Mouse (Mus musculus) left cerebral cortex, postnatal 10 days (tissue): ENCODE measurements around the gene Dnajb4. TPM values are rescaled to one million over a fixed set of nuclear protein-coding genes. Genes with fewer than 3 reads are reported as not detected.
"Not testable (repeated sequence)": the region's sequence is repeated elsewhere in the genome, so short reads cannot be mapped to it uniquely, and the experiment has no call there.

Source experiments
- DNase-seq, 2 experiments: peaks; one replicate each; pipeline ENCODE4 v3.0.0; 2021 to 2022; ENCODE audit warnings: low spot score in 2 of 2, mixed read lengths in 1 of 2; ENCODE audit errors: extremely low spot score in 1 of 2
- intact Hi-C: fragments of 180-260 bp; cut with DNase I; formaldehyde crosslinking; loops from one replicate; pipeline ENCODE4 v1.15.1; 2025
- total RNA-seq, 2 experiments: library from RNA; stranded (reverse); gene quantifications; 2 replicates each; pipeline ENCODE4 v1.2.3; 2021

Gene Dnajb4
- total RNA-seq, 2 experiments from 2014 or later: 47.4 to 51.2 TPM

DNA sequence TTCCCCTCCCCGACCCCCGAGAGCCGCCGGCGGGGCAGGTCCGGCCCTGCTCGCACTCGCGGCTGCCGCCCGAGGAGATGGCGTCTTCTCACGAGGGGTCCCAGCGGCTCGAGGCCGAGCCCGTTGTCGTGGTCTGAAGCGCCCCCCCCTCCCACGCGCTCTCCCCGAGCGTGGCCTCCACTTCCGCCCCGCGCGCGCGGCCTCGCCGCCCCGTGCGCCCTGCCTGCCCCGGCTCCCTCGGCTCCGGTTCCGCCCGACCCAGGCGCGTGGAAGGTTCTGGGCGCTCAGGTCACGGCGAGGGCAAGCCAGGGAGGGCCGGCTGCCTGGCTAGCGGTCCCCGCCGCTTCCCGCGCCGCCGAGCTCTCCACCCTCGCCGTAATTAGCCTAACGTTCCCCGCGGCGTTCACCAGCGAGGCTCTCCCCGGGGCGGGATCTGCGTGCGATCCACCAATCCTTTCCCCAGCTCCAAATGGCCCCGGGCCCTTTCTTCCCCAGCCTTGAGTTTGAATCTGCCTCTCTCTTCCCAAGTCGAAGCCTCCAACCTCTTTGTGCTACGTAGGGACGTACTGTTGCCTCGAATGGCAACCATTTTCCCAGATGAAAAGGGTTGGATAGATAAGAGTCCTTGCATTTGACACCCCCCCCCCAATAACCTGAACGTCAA, 758 bp upstream of the Dnajb4 start:
- DNase-seq: peak; percentile 52 to 84
- intact Hi-C loops: loop anchor here (5.0 kb wide), 1 partner anchor 99 kb away; no protein-coding TSS in a partner anchor

DNA sequence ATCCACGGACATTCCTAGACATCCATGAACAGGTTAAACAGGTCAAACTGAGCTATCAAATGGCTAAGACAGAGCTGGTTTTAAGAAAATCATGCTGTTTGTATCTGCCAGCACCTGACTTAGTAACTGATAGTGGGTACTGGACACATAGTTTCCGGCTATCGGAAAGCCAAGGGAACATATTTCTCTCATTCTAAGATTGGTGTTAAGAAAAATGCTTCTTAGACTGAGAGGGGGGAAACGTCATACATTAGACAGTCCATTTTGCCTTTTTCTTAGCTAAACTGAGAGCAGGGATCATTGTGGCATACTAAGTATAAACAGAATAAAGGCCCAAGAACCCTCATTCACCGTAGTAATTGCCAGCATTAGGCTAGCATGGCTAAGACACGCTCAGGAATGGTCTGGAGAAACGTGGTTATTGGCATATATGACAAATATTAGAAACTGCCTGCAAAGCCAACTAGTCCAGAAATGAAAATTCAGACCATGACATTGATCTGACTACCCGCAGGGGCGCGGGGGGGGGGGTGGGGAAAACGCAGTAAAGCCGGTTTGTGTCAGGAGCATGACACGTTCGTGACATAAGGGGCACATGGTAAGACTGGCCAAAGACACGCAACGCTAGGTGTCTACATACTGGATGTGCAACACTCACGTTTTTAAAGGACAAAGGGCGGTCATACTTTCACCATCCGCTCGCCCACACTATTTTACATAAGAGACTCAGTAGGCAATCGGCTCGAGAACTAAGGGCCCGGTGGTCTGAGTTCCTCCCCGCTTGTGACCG, 730 bp downstream of the Dnajb4 start:
- DNase-seq: no peak
- intact Hi-C loops: no loop called here

DNA sequence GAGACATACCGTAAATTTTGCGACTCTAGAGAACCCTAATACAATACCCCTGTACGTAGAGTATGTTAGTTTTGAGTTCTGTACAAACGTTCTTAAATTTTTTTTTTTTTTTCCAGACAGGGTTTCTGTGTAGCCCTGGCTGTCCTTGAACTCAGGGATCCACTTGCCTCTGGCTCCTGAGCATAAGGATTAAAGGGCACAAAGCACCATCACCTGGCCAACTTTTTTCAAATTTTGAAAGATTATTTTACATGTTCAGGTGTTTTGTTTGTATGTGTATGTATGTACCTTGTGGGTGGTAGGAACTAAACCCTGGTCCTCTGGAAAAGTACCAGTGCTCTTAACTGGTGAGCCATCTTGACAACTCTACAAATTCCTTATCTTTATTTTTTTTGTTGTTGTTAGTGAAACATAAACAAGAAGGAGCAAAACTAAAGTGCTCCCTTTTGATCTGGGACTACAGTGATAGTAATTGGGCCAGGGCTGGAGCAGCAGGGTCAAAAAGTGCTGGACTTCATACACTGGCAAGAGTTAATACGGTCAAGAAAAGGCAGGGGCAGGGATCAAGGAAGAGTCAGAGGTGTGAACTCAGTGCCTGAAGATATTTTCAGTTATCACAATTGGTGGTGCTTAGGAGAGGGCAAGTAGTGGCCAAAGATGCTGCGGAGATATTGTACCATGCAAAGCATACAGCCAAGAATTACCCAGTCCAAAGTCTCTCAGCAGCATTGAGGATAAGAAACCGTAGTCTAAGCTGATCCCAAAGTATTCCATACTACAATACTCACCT, 1.8 kb downstream of the Dnajb4 start:
- no peak for DNase-seq
- intact Hi-C loops: no loop called here

DNA sequence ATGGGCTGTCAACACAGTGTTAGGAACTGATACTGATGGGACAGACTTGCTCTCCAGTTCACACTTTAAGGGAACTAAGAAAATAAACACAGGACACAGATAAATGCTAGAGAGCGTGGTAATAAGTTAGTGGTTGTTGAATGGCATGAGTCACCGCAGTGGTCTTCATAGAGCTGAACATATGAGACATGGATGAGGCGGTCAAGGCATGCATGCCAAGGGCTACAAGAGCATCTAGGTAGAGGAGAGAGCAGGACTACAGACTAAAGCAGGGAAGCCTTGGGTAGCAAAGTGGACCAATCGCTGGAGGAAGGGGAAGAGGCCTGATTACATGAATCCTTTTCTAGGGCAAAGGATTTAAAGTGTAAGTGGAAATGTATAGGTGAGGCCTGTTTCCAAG, 2.9 kb downstream of the Dnajb4 start:
- DNase-seq: no peak
- intact Hi-C loops: no loop called here

DNA sequence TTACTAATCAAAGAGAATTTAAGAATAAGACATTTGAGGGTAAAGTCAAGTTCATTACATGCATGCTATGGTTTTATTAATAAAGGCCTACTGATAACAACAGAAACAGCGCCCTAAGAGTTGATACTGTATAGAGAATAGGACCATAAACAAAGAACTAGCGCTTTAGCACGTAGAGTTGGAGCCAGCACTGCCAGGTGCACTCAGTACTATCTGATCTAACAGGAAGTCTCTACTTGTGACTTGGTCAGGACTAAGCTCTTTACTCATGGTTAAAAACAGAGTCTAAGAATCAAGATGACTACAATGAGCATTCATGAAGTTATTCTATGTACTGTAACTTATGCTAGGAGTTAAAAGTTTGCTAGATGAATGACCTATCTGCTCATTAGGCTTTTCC, 5.5 kb downstream of the Dnajb4 start:
- intact Hi-C loops: no loop called here
- DNase-seq: no peak

DNA sequence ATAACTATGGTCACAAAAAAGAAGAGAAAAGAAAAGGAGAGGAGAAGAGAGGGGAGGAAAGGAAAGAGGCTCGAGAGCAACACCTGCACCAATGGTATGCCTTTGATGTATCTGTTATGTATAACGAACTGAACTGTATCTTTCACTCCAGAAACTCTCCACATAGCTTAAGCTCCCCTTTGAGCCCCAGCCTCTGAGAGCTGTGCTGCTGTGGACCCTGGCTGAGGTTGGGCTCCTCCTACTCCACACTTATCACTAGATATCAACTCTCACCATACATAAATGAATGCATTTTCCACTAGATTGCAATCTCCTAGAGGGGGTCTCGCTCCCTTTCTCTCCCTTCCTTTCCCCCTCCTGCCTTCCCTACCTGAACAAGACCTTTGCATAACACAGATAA, 6.1 kb downstream of the Dnajb4 start:
- DNase-seq: no peak
- intact Hi-C loops: no loop called here

DNA sequence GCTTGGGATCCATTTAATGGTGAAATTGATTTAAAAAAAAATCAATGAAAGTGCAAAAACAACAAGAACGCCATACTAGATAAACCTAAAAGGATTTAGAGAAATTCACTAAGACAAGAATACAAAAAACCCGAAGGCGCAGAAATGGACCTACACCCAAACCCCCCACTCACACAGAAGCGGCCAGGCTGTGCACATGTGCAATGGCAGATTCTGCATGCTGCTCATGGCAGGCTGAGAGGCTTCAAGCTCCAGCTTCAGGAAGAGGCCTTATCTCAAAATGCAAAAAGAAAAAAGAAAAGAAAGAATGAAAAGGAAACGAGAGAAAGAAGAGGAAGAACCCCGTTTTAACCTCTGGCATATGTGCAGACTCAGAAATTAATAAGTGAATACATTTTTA, 6.7 kb downstream of the Dnajb4 start:
- intact Hi-C loops: no loop called here
- no peak for DNase-seq

DNA sequence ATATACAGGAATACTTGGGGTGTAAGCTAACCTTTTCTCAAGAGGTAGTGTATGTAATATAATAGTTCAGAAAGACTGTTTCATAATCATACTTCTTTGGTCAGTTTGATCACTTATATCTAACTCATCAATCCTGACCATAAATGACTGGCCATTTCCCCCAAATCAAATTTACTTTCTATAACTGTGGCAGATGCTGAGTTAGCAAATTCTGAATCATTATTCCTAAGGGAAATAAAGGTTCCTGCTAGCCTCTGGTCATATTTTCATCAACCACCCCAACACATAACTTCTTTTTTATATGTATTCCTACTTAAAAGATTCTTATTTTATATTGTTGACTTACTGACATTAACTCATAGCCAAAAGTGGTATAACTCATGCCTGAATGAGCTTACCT, 7.2 kb downstream of the Dnajb4 start:
- intact Hi-C loops: no loop called here
- DNase-seq: no peak

DNA sequence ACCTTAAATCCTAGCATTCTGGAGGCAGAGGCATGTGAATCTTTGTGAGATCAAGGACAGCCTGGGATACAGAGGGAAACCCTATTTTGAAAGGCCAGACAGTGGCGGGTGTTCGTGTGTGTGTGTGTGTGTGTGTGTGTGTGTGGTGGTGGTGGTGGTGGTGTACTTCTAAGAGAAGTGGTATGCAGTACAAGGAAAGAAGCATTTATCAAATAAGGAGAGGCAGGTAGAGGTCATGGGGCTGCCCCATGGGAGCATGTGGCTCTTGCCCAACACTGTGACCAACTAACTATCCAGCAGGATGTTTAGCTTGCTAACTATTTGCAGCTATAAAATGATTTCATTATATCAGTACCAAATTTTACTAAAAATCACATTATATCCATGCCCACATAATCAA, 8.5 kb downstream of the Dnajb4 start:
- DNase-seq: no peak
- intact Hi-C loops: no loop called here

DNA sequence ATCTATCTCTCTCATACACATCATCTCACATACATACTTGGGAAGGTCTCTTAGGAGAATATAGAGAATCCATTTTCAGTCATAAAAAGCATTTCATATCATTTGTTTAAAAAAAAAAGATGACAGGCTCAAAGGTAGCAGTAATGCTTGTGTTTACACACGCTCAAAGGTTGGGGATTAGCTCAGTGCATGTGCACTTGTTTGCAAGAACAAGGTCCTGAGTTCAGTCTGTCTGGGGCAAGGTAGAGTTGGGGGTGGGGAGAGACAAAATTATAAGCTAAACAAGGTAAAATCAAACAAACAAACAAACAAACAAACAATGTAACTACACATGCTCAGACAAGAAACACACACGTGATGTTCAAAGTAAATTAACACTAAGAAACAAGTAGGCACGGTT, 8.9 kb downstream of the Dnajb4 start:
- no peak for DNase-seq
- intact Hi-C loops: no loop called here

DNA sequence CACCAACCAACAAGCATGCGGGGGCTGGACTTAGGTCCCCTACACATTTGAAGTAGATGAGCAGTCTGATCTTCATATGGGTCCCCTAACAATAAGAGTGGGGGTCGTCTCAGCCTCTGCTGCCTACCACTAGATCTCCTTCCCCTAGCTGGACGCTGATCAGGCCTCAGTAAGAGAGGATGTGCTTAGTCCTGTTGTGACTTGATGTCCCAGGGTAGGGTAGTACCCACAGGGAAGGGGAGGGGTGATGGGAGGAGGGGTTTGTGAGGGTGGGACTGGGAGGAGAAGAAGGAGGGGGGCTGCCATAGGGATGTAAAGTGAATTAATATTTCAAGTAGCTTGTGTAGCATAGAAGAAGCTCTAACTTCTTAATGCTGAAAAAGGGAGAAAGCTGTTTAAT, 11.0 kb downstream of the Dnajb4 start:
- intact Hi-C loops: no loop called here
- no peak for DNase-seq

DNA sequence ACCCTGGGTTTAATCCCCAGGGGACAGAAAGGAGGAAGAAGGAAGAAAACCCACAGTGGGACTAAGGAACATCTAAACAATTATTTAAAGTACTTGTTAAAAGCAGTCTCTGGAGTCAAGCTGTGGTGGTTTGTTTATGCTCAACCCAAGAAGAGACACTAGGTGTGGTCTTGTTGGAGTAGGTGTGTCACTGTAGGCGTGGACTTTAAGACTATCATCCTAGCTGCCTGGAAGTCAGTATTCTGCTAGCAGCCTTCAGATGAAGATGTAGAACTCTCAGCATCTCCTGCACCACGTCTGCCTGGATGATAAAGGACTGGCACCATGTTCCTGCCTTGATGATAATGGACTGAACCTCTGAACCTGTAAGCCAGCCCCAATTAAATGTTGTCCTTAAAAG, 12.9 kb downstream of the Dnajb4 start:
- intact Hi-C loops, DNase-seq: not testable (repeated sequence)

DNA sequence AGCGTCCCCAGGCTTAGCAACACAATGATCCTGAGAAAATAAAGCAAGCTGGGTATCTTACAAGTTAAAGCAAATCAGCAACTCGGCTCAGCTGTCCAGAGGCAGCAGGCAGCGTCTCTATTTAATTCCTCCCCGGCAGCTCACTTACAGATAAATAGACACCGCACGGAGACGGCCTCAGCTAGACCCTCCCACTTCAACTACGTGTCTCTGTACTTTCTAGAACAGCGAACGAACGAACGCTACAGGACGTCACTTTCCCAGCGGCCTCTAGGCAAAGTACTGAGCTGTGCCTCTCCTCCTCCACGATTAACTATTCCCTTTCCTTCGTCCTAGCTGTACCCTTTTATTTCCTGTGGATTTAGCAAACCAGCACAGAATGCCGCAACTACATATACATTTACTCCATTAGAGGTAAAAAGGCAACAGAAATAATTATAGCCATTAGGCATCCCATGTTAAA, 16.4 kb downstream of the Dnajb4 start:
- intact Hi-C loops: loop anchor here (5.0 kb wide), 1 partner anchor 81 kb away; no protein-coding TSS in a partner anchor
- DNase-seq: peak; percentile 88

DNA sequence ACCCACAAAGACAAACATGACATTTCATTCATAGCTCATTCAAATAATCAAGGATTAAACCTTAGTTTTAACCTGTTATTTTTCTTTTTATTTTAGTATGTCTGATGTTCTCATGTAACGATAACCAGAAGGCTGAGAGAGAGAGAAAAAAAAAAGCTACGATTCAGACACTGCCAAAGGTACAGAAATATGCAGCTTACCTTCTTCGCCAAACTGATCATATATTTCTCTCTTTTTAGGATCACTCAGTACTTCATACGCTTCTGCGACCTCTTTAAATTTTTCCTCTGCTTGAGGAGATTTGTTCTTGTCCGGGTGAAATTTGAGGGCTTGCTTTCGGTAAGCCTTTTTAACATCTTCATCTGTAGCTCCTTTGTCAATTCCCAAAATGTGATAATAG, 16.9 kb downstream of the Dnajb4 start:
- DNase-seq: no peak
- intact Hi-C loops: loop anchor here (5.0 kb wide), 1 partner anchor 81 kb away; no protein-coding TSS in a partner anchor

DNA sequence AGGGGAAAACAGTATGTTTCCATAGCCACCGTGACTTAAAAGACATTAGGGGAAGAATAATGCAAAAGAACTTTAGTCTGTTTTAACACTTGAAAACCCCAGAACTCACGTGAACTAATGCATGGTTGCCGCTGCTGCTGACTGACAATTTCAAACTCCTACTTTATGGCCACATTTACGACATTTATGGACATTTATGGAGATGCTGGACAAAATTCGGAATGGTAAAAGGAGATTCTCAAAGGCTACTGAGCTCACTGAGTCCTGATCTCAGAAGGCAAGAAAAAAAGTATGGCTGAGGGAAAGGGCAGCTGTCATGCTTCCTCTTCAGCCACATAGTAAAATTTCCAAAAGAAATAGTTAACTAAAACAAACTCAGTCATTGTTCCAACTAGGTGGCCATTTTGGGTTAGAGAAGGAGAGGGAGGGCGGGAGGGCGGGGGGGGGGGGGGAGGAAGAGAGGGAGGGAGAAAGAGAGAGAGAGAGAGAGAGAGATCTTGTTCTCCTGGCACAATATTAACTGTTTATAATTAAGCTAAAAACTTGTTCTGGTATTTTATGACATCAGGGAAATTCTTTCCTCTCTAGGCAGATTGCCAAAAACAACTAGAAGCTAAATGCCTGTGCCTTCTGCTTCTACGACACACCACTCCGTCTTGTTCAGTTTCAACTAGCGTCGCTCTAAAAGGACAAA, 17.7 kb downstream of the Dnajb4 start:
- intact Hi-C loops: loop anchor here (5.0 kb wide), 1 partner anchor 80 kb away; no protein-coding TSS in a partner anchor
- no peak for DNase-seq

DNA sequence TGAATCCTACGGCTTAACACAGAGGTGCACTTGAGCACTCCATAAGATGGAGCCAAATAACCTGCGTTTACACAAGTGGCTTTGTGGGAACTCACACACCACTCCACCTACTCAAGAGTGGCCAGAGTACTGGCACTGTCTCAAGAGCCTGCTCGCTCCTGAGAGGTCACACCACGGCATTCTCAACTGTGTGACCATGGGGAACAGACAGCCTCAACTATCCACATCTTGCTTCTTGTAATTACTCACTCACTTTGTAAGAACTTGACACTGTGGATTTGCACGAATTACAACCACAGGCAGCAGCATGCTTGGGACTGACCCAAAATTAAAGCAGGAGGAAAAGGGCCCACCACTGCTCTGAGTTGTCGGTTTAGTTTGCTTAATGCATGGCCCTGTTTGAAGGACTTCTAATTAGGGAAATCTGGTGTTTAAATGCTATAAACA, 18.3 kb downstream of the Dnajb4 start:
- no peak for DNase-seq
- intact Hi-C loops: loop anchor here (5.0 kb wide), 1 partner anchor 80 kb away; no protein-coding TSS in a partner anchor

DNA sequence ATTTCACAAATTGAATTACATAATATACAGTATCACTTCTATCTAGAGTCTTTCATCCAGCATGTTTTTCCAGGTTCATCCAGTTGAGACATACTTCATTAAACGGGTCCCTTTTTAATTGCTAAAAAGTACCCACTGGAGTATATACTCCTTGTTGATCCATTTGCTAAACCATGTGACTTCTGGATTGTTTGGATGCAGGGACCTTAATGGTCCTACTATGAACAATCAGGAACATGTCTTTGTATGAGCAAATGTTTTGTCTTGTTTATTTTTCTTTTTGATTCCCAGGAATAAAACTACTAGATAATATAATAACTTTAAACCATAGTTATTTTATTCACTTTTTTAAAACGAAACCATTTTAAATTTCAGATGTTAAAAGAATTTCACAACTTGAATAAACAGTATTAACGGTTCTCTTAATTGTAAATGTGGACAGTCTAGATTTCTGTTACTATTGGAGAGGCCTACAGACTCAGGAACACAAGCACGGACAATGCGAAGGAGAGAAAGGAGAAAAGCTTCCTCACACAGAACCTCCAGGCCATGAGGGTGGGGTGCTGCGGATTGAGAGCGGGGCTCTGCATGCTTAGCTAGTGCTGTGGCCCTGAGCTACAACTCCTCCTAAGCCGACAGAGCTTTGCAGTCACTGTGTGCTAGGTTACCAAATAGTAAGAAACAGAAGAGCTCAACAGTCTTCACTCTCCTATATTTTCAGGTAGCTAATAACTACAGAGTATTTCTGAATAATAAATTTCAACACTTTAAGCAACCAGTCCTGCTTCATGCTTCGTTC, 19.2 kb downstream of the Dnajb4 start:
- intact Hi-C loops: loop anchor here (5.0 kb wide), 1 partner anchor 79 kb away; no protein-coding TSS in a partner anchor
- DNase-seq: no peak

DNA sequence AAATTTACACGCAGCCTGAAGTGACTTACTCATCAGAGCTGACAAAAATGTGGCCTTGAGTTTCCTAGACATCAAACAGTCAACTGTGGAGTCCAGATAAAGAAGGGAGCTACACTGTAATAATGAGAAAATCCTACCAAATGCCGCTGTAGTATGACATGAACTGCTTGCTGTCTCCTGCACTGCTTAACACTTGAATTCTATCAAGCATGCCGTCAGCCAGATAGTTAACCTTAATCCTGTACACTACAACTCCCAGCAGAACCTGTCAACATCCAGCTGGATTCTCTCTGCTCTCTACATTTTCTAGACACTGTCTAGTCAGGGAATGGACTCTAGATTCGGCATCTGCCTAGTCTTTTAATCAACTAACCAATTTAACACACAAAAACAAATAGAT, 20.8 kb downstream of the Dnajb4 start:
- DNase-seq: no peak
- intact Hi-C loops: no loop called here
